Mouse (Mus musculus): ENCODE measurements at regions not wholly inside any gene's neighbourhood (a gene's known extent, or its start where the extent isn't known, plus 50 kb on each side); places are given as distances from the start of the nearest gene placed in this dataset.

DNA sequence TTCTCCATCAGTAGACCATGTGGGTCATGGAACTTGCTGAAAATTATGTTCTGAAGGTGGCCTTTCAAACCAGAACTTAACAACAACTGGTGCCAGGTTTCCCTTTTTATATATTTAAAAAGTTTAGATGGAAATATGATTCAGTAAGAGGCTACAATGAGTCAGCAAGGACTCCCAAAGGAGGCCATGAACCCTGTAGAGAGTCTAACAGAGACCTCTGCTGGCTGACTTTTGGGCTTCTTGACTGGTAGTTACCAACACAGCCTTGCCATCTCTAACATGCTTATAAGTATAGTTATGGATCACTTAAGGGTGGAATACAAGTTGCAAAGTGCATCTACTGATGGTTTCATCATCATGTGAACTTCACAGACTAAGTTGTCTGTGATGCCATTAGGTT lies 94.3 kb upstream of the Tle4 start:
- Histone ChIP-seq H3K4me3 (replicated peaks) (no peak overlapping the region), H3K4me2 (no peak overlapping the region), H3K9ac (replicated peaks) (no peak overlapping the region), H3K36me3 (no peaks in the 10 kb centered on the region), H3K9me3 (no peaks in the 10 kb centered on the region), H3K4me1 (replicated peaks) (no peaks in the 10 kb centered on the region), H3K27me3 (no peaks in the 10 kb centered on the region), H3K27ac (no peak overlapping the region)
- ATAC-seq (ENCODE audit: insufficient number of reproducible peaks, insufficient read depth, low FRiP score, low TSS enrichment, low read depth), result no peak

DNA sequence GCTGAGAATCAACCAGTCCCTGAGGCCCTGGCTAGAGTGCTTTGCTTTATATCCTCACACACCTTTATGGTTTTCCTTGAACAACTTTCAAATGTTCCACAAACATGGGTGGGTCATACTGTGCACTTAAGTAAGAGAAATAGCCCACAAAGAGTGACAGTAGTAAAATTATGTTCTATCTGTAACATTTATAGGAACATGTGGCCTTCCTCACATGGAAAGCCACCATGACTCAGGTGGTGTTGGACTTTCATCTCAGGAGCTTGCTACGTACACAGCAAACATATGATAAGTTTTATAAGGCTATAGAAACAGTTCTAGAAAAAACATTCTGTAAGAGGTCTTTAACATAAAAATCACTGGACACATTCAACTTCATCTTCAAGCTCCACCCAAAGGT lies 87.8 kb upstream of the Tle4 start:
- no peak overlapping the region for H3K9ac ChIP-seq (replicated peaks)
- no peaks in the 10 kb centered on the region for H3K4me1 ChIP-seq (replicated peaks)
- H3K4me3 ChIP-seq (replicated peaks), result no peak overlapping the region
- no peak overlapping the region for H3K27ac ChIP-seq
- 88% methylated on average over 1 of the region's 1 CpGs for WGBS
- no peaks in the 10 kb centered on the region for H3K9me3 ChIP-seq
- ATAC-seq (ENCODE audit: insufficient number of reproducible peaks, insufficient read depth, low FRiP score, low TSS enrichment, low read depth), result no peak
- no peaks in the 10 kb centered on the region for H3K27me3 ChIP-seq
- H3K4me2 ChIP-seq, result no peak overlapping the region
- no peaks in the 10 kb centered on the region for H3K36me3 ChIP-seq

DNA sequence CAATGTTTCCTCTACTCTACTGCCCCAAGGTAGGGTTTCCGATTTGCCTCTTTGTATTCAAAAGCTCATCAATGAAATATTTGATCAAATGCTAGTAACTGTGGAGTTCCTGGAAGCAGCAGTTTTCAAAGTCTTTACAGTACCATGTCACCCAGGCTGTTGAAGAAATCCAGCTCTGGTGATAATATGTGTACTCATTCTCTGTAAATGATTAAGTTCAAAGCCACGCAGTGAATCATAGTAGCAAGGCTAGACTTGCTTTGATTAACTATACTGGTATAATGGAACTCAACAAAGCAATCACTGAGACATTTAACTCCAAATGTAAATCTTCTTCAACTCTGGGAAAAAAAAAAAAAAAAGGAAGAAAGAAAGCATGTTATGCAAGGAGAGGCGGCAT lies 86.8 kb upstream of the Tle4 start:
- H3K27me3 ChIP-seq, result no peaks in the 10 kb centered on the region
- H3K27ac ChIP-seq, result no peak overlapping the region
- no peak overlapping the region for H3K9ac ChIP-seq (replicated peaks)
- H3K4me1 ChIP-seq (replicated peaks), result no peaks in the 10 kb centered on the region
- no peaks in the 10 kb centered on the region for H3K9me3 ChIP-seq
- no peak overlapping the region for H3K4me3 ChIP-seq (replicated peaks)
- no peak overlapping the region for H3K4me2 ChIP-seq
- 52% methylated on average over 3 of the region's 3 CpGs for WGBS
- H3K36me3 ChIP-seq, result no peaks in the 10 kb centered on the region
- no peak for ATAC-seq (ENCODE audit: insufficient number of reproducible peaks, insufficient read depth, low FRiP score, low TSS enrichment, low read depth)

DNA sequence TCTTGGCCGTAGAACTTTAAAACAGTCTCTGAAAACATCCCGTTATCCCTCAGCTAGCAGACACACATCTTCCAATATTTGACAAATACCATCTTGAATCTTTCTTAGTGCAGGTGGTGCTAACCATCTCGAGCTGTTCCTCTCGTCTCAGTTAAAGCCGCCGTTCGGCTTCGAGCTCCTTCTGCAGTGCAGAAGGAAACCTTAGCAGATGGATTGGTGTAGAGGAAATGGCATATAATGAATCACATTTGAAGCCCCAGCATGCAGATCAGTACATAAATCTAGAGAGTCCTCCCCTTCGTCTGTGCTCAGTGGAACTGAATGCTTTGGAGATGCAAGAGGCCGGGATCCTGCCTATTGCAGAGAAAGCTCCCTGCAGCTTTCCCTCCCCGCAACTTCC lies 83.5 kb upstream of the Tle4 start:
- Histone ChIP-seq H3K27ac (no peak overlapping the region), H3K36me3 (no peaks in the 10 kb centered on the region), H3K4me2 (no peak overlapping the region), H3K9me3 (no peaks in the 10 kb centered on the region), H3K9ac (replicated peaks) (no peak overlapping the region), H3K4me3 (replicated peaks) (no peak overlapping the region), H3K27me3 (no peaks in the 10 kb centered on the region), H3K4me1 (replicated peaks) (no peaks in the 10 kb centered on the region)
- 57% methylated on average over 11 of the region's 11 CpGs for WGBS
- ATAC-seq (ENCODE audit: insufficient number of reproducible peaks, insufficient read depth, low FRiP score, low TSS enrichment, low read depth), result no peak

DNA sequence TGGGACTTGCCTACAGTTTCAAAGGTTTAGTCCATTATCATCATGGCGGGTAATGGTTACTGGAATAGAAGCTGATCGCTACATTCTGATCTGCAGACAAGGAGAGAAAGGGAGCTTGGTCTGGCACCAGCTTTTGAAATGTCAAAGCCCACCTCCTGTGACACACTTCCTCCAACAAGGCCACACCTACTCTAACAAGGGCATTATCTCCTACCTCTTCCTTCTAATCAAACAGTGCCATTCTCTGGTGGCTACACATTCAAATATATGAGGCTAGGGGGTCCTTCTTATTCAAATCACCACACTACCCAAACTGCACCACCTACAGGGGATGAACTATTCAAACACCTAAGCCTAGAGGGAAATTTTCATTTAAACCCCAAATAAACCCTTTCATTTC lies 81.9 kb upstream of the Tle4 start:
- ATAC-seq (ENCODE audit: insufficient number of reproducible peaks, insufficient read depth, low FRiP score, low TSS enrichment, low read depth), result no peak

DNA sequence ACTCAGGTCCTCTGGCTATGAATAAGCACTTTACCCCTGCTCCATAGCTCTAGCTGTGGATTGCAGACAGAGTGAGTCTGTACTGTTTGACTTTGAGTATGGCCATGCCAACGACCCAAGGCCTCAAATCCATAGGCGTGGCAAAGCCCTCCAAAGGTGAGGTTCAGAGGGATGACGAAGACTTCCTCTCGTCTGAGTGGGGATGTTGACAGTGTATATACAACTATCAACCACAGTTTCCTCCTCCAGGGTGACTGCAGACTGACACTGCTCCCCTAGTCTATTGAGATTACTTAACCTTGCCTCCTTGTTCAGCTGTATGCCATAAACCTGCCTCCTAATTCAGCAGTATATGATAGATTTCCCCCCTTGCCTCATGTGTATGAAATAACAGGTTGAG lies 80.7 kb upstream of the Tle4 start:
- Histone ChIP-seq H3K4me2 (no peak overlapping the region), H3K4me3 (replicated peaks) (no peak overlapping the region), H3K9me3 (no peaks in the 10 kb centered on the region), H3K36me3 (no peaks in the 10 kb centered on the region), H3K27me3 (no peaks in the 10 kb centered on the region), H3K27ac (no peak overlapping the region), H3K9ac (replicated peaks) (no peak overlapping the region), H3K4me1 (replicated peaks) (no peaks in the 10 kb centered on the region)
- 94% methylated on average over 4 of the region's 4 CpGs for WGBS
- no peak for ATAC-seq (ENCODE audit: insufficient number of reproducible peaks, insufficient read depth, low FRiP score, low TSS enrichment, low read depth)

More for the DNA sequence above, 81.9 kb upstream of the Tle4 start:
- Histone ChIP-seq H3K4me3 (replicated peaks) (no peak overlapping the region), H3K27ac (no peak overlapping the region), H3K9ac (replicated peaks) (no peak overlapping the region), H3K27me3 (no peaks in the 10 kb centered on the region), H3K4me2 (no peak overlapping the region), H3K9me3 (no peaks in the 10 kb centered on the region), H3K4me1 (replicated peaks) (no peaks in the 10 kb centered on the region), H3K36me3 (no peaks in the 10 kb centered on the region)
- WGBS, result 85% methylated on average over 2 of the region's 2 CpGs

DNA sequence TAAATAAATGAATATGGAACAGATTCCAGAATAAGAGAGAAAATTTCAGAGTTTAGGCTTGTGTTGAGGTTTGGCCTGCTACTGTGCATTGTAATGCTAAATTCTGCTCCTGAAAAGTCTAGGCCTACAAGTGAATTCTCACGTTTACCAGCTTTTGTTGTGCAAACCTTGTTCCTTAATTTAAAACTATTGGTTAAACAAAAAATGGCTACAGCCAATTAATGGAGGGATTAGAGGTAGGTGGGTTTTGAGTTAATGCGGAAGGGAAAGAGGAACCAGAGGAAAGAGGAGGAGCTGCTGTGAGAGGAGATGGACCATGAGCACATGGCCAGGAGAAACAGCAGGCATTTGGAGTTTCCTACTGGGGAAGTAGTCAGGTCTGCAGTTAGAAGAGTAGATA lies 79.1 kb upstream of the Tle4 start:
- ATAC-seq (ENCODE audit: insufficient number of reproducible peaks, insufficient read depth, low FRiP score, low TSS enrichment, low read depth), result no peak
- no peaks in the 10 kb centered on the region for H3K9me3 ChIP-seq
- no peak overlapping the region for H3K4me2 ChIP-seq
- no peaks in the 10 kb centered on the region for H3K36me3 ChIP-seq
- no peak overlapping the region for H3K4me3 ChIP-seq (replicated peaks)
- WGBS, result 62% methylated on average over 2 of the region's 2 CpGs
- H3K27ac ChIP-seq, result no peak overlapping the region
- H3K9ac ChIP-seq (replicated peaks), result no peak overlapping the region
- no peaks in the 10 kb centered on the region for H3K27me3 ChIP-seq
- H3K4me1 ChIP-seq (replicated peaks), result no peaks in the 10 kb centered on the region

DNA sequence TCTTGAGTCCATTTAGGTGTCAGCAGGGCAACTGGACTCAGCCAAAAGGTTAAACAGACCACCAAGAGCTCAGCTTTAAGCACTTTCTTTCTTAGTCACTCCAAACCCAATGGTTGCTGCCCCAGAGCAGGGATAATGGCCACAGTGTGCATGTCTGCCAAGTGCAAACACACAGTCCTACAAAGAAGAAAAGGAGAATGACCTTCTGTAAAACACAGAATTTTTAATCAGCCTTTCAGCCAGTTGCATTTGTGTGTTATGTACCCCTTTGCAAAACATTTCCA lies 72.9 kb upstream of the Tle4 start:
- no peak overlapping the region for H3K4me3 ChIP-seq (replicated peaks)
- no peak overlapping the region for H3K9ac ChIP-seq (replicated peaks)
- no peak overlapping the region for H3K4me2 ChIP-seq
- H3K27ac ChIP-seq, result no peak overlapping the region
- H3K9me3 ChIP-seq, result no peaks in the 10 kb centered on the region
- no peaks in the 10 kb centered on the region for H3K36me3 ChIP-seq
- ATAC-seq (ENCODE audit: insufficient number of reproducible peaks, insufficient read depth, low FRiP score, low TSS enrichment, low read depth), result no peak
- H3K4me1 ChIP-seq (replicated peaks), result peaks cover 9% of the 10 kb centered on the region
- H3K27me3 ChIP-seq, result no peaks in the 10 kb centered on the region

DNA sequence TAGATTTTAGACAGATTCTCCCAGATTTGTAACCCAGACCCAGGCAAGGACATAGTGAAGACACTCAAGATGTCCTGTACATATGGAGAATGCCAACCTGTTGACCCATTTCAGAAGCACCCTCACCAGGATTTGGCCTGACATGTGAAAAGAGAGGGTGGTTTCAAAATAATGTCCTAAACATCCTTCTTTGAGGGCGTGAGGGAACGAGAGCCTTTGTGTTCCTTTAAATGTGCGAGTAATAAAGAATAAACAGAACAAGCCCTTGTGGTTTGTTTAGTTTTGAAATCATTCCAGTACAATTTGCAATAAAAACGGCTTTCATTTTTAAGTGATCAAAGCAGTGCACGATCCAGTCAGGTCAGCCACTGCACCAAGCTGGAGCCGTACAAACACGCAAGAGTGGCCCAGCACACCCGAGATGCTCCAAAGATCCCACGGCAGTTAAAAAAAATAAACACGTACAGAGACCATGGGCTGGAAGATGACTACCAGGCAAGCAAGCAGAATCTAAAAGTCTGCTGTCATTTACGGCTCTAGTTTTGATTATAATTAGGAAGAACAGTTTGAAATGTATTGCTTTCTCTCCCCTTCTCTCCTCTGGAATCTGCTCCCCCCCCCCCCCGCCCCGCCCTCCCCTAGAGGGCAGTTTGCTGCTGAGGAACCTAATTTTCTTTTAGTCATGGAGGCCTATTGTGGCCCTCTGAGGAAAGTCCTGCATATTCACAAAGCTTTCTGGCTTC lies 72.4 kb upstream of the Tle4 start:
- H3K4me3 ChIP-seq (replicated peaks), result no peak overlapping the region
- H3K4me1 ChIP-seq (replicated peaks), result peaks cover 9% of the 10 kb centered on the region
- H3K9me3 ChIP-seq, result no peaks in the 10 kb centered on the region
- ATAC-seq (ENCODE audit: insufficient number of reproducible peaks, insufficient read depth, low FRiP score, low TSS enrichment, low read depth), result no peak
- H3K27me3 ChIP-seq, result no peaks in the 10 kb centered on the region
- no peak overlapping the region for H3K9ac ChIP-seq (replicated peaks)
- no peak overlapping the region for H3K27ac ChIP-seq
- 58% methylated on average over 11 of the region's 13 CpGs for WGBS
- H3K4me2 ChIP-seq, result no peak overlapping the region
- no peaks in the 10 kb centered on the region for H3K36me3 ChIP-seq

DNA sequence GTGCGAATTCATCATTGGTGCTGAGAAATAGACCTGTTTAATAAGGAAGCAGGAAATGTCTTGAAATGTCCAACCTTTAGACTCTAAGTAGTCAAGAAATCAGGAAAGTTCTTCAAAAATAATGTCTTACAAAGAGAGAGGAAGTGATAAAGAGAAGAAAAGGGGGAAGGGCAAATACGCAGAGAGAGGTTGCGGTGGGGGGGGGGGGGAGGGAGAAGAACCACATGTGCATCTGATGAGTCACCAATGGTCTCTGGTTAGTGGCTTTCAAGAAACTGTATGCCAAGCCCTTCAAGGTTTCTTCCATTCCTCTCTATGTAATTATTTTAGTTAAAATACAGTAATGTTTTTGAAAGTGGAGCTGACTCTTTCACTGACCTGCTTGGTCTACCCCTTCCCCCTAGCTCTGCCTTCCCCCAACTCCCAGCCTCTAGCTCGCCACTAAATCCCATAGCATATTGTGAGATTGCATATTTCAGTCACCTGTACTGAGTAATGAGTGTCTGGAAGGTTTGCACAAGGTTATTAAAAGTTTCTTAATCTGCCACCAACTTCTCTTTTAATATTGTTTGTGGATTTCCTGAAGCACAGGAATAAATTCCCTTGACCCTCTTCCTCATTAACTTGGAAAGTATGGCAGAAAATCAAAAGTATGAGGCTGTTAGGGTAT lies 70.8 kb upstream of the Tle4 start:
- Histone ChIP-seq H3K9me3 (no peaks in the 10 kb centered on the region), H3K27me3 (no peaks in the 10 kb centered on the region), H3K27ac (no peak overlapping the region), H3K4me1 (replicated peaks) (peaks cover 9% of the 10 kb centered on the region), H3K36me3 (no peaks in the 10 kb centered on the region), H3K4me3 (replicated peaks) (no peak overlapping the region), H3K4me2 (no peak overlapping the region), H3K9ac (replicated peaks) (no peak overlapping the region)
- WGBS, result 87% methylated on average over 4 of the region's 4 CpGs
- no peak for ATAC-seq (ENCODE audit: insufficient number of reproducible peaks, insufficient read depth, low FRiP score, low TSS enrichment, low read depth)

DNA sequence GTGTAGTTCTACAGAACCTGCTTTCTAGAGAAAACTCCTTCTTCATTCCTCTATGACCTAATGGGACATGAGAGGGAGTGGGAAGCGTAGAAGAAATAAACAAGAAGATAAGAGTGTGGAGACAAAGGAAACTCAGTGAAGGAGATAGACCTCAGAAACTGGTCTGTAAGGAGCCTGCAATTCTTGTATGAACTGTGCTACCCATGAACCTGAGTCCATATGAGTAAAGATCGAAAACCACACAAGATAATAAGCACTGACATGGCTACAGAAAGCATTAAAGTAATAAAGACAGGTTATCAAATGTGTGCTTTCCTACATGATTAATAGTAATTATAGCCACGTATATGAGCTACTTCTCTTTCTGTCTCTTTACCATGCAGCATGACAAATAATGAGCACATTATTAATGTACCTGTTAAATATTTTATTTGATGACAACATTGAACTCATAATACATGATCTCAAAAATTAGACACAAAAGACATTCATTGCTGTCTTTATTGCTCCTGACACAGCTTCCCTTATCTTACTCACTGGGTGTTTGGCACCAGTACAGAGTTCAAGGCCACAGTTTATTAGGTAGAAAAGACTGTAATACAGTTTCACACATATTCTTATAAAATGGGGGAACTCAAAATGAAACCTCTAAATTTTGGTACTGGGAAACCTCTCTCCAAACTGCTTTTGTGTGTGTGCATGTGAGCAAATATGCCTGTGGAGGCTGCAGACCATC lies 67.0 kb upstream of the Tle4 start:
- WGBS, result 86% methylated on average over 3 of the region's 3 CpGs
- no peaks in the 10 kb centered on the region for H3K4me1 ChIP-seq (replicated peaks)
- no peaks in the 10 kb centered on the region for H3K27me3 ChIP-seq
- no peaks in the 10 kb centered on the region for H3K36me3 ChIP-seq
- ATAC-seq (ENCODE audit: insufficient number of reproducible peaks, insufficient read depth, low FRiP score, low TSS enrichment, low read depth), result no peak
- H3K9me3 ChIP-seq, result no peaks in the 10 kb centered on the region
- H3K4me3 ChIP-seq (replicated peaks), result no peak overlapping the region
- no peak overlapping the region for H3K9ac ChIP-seq (replicated peaks)
- H3K4me2 ChIP-seq, result no peak overlapping the region
- H3K27ac ChIP-seq, result no peak overlapping the region

All from limb, embryonic 12.5 days (tissue).